Mouse (Mus musculus): Measurements from ENCODE around the gene 1110065P20Rik.

DNA sequence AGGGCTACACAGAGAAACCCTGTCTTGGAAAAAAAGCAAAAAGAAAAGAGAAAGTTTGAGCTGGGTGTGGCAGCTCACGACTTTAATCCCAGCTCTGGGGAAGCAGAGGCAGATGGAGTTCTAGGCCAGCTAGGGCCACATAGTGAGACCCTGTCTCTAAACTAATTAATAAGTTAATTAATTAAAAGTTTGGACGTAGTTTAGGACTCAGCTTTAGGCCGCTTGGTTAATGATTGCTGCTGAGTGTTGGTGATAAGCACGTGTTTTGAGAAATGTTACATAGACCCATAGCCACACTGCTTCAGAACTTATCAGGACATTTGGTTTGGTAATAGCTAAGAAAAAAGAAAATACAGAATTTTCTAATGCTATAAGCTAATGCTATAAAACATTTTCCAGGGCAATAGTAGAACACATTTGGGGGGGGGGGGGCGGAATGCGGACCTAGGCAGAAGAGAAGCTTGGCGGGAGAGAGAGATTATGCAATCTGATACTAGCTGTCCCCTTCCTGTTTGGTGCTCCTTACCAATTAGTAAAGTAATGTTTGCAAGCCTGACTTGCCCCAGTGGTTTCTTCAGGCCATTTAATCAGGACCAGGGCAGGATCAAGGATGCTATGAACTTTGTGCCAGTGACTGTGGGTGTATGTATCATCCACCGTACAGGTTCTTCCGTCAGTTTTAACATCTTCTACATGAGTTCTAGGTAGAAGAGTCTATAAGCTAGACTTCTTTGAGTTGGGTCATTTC lies 41.7 kb downstream of the 1110065P20Rik start:
- TF ChIP-seq POLR2A (IDR thresholded peaks at IDR 0.05; ENCODE audit: borderline replicate concordance, extremely low read depth, low read depth, low read length) (no peak), CTCF (IDR thresholded peaks at IDR 0.05; ENCODE audit: insufficient read depth, low read length) (no peak)
